Mouse (Mus musculus) spleen, adult 2 months (tissue): ENCODE measurements around the gene Zfp638.

Experiments
- CTCF ChIP-seq: fragments of 200-500 bp; IDR thresholded peaks from 2 replicates; pipeline ENCODE4 v1.5.1; 2011; ENCODE audit warnings: mild to moderate bottlenecking, inconsistent platforms; ENCODE audit not compliant: insufficient read depth, insufficient read length, insufficient replicate concordance; ENCODE audit errors: extremely low read depth
- POLR2A ChIP-seq: fragments of 200-500 bp; IDR thresholded peaks from 2 replicates; pipeline ENCODE4 v1.6.1; 2011; ENCODE audit warnings: low read depth, low read length, inconsistent platforms

- TF ChIP-seq CTCF (no peak), POLR2A (peak; percentile 96)
These were observed 35.2 kb upstream of the Zfp638 start, which contains the start of gene Paip2b for GRCm38 (mm10) chr6:83831606-83832123.
